In genomic region chr19:45787450-45787849, GRCm38 (mm10) we compare ENCODE assay signal across 28 mouse cellular contexts. TPM values are rescaled to one million over a fixed set of nuclear protein-coding genes. Genes with fewer than 3 reads are reported as not detected.
"Had no signal": no experiment of that assay in that cellular context is flagged by ENCODE, and none has a peak within 500 bp of the region (broad histone marks: within the 10 kb centered on the region; RNA-seq: fewer than 3 reads in every experiment).

No protein-coding gene starts in this region.

- H3K36me3 ChIP-seq: heart, embryonic 13.5 days; heart, embryonic 15.5 days; hindbrain, embryonic 10.5 days; hindbrain, embryonic 12.5 days; intestine, embryonic 15.5 days; limb, embryonic 10.5 days; limb, embryonic 12.5 days had no signal

- H3K27me3 ChIP-seq: heart, embryonic 13.5 days; heart, embryonic 15.5 days; hindbrain, embryonic 12.5 days; intestine, embryonic 15.5 days; limb, embryonic 12.5 days had no signal

- H3K27ac ChIP-seq: gastrocnemius, adult 2 months; heart, embryonic 13.5 days; heart, embryonic 15.5 days; hindbrain, embryonic 10.5 days; hindbrain, embryonic 12.5 days; hindbrain, embryonic 14.5 days; intestine, embryonic 15.5 days; layer of hippocampus, adult 2 months; left cerebral cortex, adult 2 months; limb, embryonic 10.5 days; limb, embryonic 12.5 days had no signal

- H3K9ac ChIP-seq: heart, embryonic 13.5 days; heart, embryonic 15.5 days; hindbrain, embryonic 12.5 days; hindbrain, embryonic 14.5 days; intestine, embryonic 15.5 days; limb, embryonic 12.5 days had no signal

- DNase-seq: gastrocnemius, adult 2 months; gastrocnemius, postnatal 10 days; gastrocnemius, postnatal 25 days; heart, adult 18-20 months; heart, postnatal 14 days; heart, postnatal 36 days; kidney, adult 18-20 months; kidney, adult 8-10 months; kidney, postnatal 10 days; kidney, postnatal 25 days; kidney, postnatal 4 days had no signal

- H3K4me2 ChIP-seq: heart, embryonic 11.5 days; heart, embryonic 13.5 days; heart, embryonic 15.5 days; hindbrain, embryonic 12.5 days; hindbrain, embryonic 14.5 days; intestine, embryonic 15.5 days; limb, embryonic 12.5 days had no signal

- H3K9me3 ChIP-seq: heart, embryonic 13.5 days; heart, embryonic 15.5 days; hindbrain, embryonic 10.5 days; hindbrain, embryonic 12.5 days; intestine, embryonic 15.5 days; limb, embryonic 10.5 days; limb, embryonic 12.5 days had no signal

- ATAC-seq: forebrain, embryonic 16.5 days; hindbrain, embryonic 16.5 days; inflammation-experienced regulatory T-cells, adult 6 months; intestine, embryonic 15.5 days; intestine, postnatal 0 days had no signal

- H3K4me1 ChIP-seq: limb, embryonic 12.5 days had no signal

- H3K4me3 ChIP-seq: gastrocnemius, adult 2 months; heart, embryonic 13.5 days; heart, embryonic 15.5 days; hindbrain, embryonic 10.5 days; hindbrain, embryonic 12.5 days; intestine, embryonic 15.5 days; layer of hippocampus, adult 2 months; left cerebral cortex, adult 2 months; limb, embryonic 10.5 days; limb, embryonic 12.5 days had no signal

RNA-seq across cellular contexts. Expression of gene Fgf8, which starts 44.7 kb away (rescaled TPM):
- polyA plus RNA-seq: frontal cortex, adult 2 months; heart, postnatal 0 days; inflammation-experienced regulatory T-cells, adult 6 months; intestine, embryonic 15.5 days; intestine, postnatal 0 days had no signal
